Comparison of ENCODE assay signal across 9 mouse cellular contexts in the genomic region with DNA sequence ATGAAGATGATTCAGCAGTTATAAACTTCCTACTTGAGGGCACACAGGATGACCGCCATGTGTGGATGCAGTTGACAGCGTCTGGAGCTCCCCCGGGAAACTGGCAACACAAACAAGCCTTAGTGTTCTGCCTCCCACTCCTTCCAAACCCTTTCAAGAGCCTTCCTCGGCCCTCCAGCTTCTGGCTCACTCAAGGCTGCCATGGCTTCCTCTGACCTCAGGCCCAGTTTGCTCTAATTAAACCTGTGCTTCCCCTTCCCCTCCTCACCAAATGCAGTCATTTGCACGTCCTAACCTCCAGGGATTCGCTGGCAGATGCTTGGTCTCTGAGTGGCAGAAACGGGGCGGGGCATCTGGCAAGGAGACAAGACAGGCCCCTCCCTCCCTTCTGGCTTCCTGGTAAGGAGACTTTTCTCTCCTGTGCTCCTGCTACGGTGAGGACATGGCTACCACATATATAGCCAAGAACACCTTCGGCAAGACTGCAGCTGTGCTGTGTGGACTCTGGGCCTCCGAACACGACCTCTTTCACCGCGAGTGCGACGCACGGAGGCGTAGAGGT. TPM values are rescaled to one million over a fixed set of nuclear protein-coding genes. Genes with fewer than 3 reads are reported as not detected.
DNase-seq lines count a peak whose midpoint lies in the region; ATAC-seq and TF ChIP-seq lines count a peak whose summit lies in the region.
"Had no signal": no experiment of that assay in that cellular context is flagged by ENCODE, and none has a peak within 500 bp of the region (broad histone marks: within the 10 kb centered on the region; RNA-seq: fewer than 3 reads in every experiment).

No protein-coding gene starts in this region.

- no peaks in the 10 kb centered on the region for H3K36me3 ChIP-seq in forebrain, embryonic 12.5 days (replicated peaks)
- H3K36me3 ChIP-seq in hindbrain, embryonic 13.5 days: peaks cover 8% of the 10 kb centered on the region; the same call in 1 of the 2 replicates
- no peaks in the 10 kb centered on the region for H3K36me3 ChIP-seq in stomach, postnatal 0 days (ENCODE audit: control insufficient read depth, insufficient read depth, low read length)

- no peak overlapping the region for H3K9ac ChIP-seq in forebrain, embryonic 12.5 days
- no peak overlapping the region; the same call in 1 of the 2 replicates for H3K9ac ChIP-seq in hindbrain, embryonic 13.5 days
- no peak overlapping the region for H3K9ac ChIP-seq in stomach, postnatal 0 days (ENCODE audit: low read length)

- no peaks in the 10 kb centered on the region for H3K27me3 ChIP-seq in forebrain, embryonic 12.5 days
- no peaks in the 10 kb centered on the region for H3K27me3 ChIP-seq in hindbrain, embryonic 13.5 days
- H3K27me3 ChIP-seq in stomach, postnatal 0 days (ENCODE audit: control insufficient read depth, insufficient read depth, low read length): no peaks in the 10 kb centered on the region

- no peaks in the 10 kb centered on the region for H3K9me3 ChIP-seq in forebrain, embryonic 12.5 days
- no peaks in the 10 kb centered on the region for H3K9me3 ChIP-seq in hindbrain, embryonic 13.5 days
- H3K9me3 ChIP-seq in stomach, postnatal 0 days (ENCODE audit: control insufficient read depth, low read length): no peaks in the 10 kb centered on the region

- peak; percentile 34 for DNase-seq in cerebellum, adult 11-12 months
- no peak for DNase-seq in cerebellum, adult 9-10 months
- DNase-seq in R1 (ENCODE audit: low read depth, low spot score): peak; percentile 75
- peak; percentile 24 for DNase-seq in stomach, postnatal 0 days (ENCODE audit: low spot score)
- DNase-seq in B cell, adult 2 months: no peak
- no peak for DNase-seq in spleen, adult 18-20 months

- H3K4me2 ChIP-seq in forebrain, embryonic 12.5 days: peak overlapping the region; percentile 16
- H3K4me2 ChIP-seq in hindbrain, embryonic 13.5 days: peak overlapping the region; percentile 13
- H3K4me2 ChIP-seq in stomach, postnatal 0 days (replicated peaks; ENCODE audit: low read depth): no peak overlapping the region

- TF ChIP-seq CTCF in stomach, postnatal 0 days (IDR thresholded peaks at IDR 0.05; ENCODE audit: low read depth): no peak

- H3K27ac ChIP-seq in forebrain, embryonic 12.5 days: no peak overlapping the region
- no peak overlapping the region; the same call in 1 of the 2 replicates for H3K27ac ChIP-seq in hindbrain, embryonic 13.5 days
- no peak overlapping the region for H3K27ac ChIP-seq in stomach, postnatal 0 days (replicated peaks)

- 65% methylated on average over 18 of the region's 18 CpGs for whole genome bisulfite sequencing in forebrain, embryonic 12.5 days
- WGBS in hindbrain, embryonic 13.5 days: 41% methylated on average over 18 of the region's 18 CpGs
- WGBS in stomach, postnatal 0 days: 51% methylated on average over 18 of the region's 18 CpGs

- ATAC-seq in forebrain, embryonic 12.5 days (ENCODE audit: low FRiP score): peak; percentile 58
- ATAC-seq in hindbrain, embryonic 13.5 days (ENCODE audit: low FRiP score): peak; percentile 74
- ATAC-seq in stomach, postnatal 0 days (ENCODE audit: low FRiP score, low TSS enrichment): no peak

- no peak overlapping the region for H3K4me3 ChIP-seq in forebrain, embryonic 12.5 days (replicated peaks)
- no peak overlapping the region for H3K4me3 ChIP-seq in hindbrain, embryonic 13.5 days
- no peak overlapping the region for H3K4me3 ChIP-seq in stomach, postnatal 0 days (ENCODE audit: low read depth, low read length)

- no peak for TF ChIP-seq EP300 in stomach, postnatal 0 days (optimal IDR thresholded peaks at IDR 0.05)

- H3K4me1 ChIP-seq in forebrain, embryonic 12.5 days: 0 out of 2 replicates have a peak, but pooled peaks cover 3% of the 10 kb centered on the region
- peaks cover 10% of the 10 kb centered on the region for H3K4me1 ChIP-seq in hindbrain, embryonic 13.5 days (replicated peaks)
- H3K4me1 ChIP-seq in stomach, postnatal 0 days (replicated peaks; ENCODE audit: control insufficient read depth, insufficient read depth): no peaks in the 10 kb centered on the region

RNA-seq across cellular contexts. Expression of gene Ccdc175, which starts 13.2 kb away (rescaled TPM):
- 0.09 TPM in 1 of 2 replicates, not detected in the other for polyA plus RNA-seq in forebrain, embryonic 12.5 days (2016; fragmentation: Nextera tagmentation; extraction: Ambion mirVana)
- polyA plus RNA-seq in hindbrain, embryonic 13.5 days (2015; fragmentation: Nextera tagmentation; extraction: Ambion mirVana): not detected in 2 replicates
- not detected in 2 replicates for polyA plus RNA-seq in stomach, postnatal 0 days (2015; fragmentation: Nextera tagmentation; extraction: Ambion mirVana)
- polyA plus RNA-seq: C2C12 had no signal

Comparison
In these comparisons a context has a peak if more than half of its experiments do, and no peak if none do; other contexts are left out.
1. DNase-seq: peak in cerebellum, adult 11-12 months (single experiment), R1 (single experiment) and stomach, postnatal 0 days (single experiment); none in cerebellum, adult 9-10 months (single experiment), B cell, adult 2 months (0 of 2) and spleen, adult 18-20 months (0 of 2).